Mouse (Mus musculus) liver, embryonic 14.5 days (tissue): ENCODE data around the gene Scgn. TPM values are rescaled to one million over a fixed set of nuclear protein-coding genes. Genes with fewer than 3 reads are reported as not detected.

Source experiments
- ATAC-seq: fragments of 200-750 bp; cut with Nextera tagmentation; 2 replicates; pipeline ENCODE4 v1.8.0; 2017; ENCODE audit warnings: moderate number of reproducible peaks, mild to moderate bottlenecking, moderate library complexity; ENCODE audit not compliant: insufficient read depth
- DNase-seq, 3 experiments: peaks; one replicate each; pipeline ENCODE4 v3.0.0-alpha.2; 2012 to 2013; ENCODE audit warnings: low read depth in 3 of 3, low spot score in 3 of 3
- H3K27ac ChIP-seq: fragments of 300-500 bp; sonication (generic); 2 replicates; pipeline ENCODE4 v1.5.1; 2014; ENCODE audit warnings: moderate library complexity, mild to moderate bottlenecking, control low read depth, inconsistent platforms
- H3K27me3 ChIP-seq: fragments of 300-500 bp; sonication (generic); 2 replicates; pipeline ENCODE4 v1.6.1; 2014; ENCODE audit warnings: mild to moderate bottlenecking, low read length, moderate library complexity; ENCODE audit not compliant: control insufficient read depth, insufficient read depth
- H3K36me3 ChIP-seq: fragments of 300-500 bp; sonication (generic); replicated peaks from 2 replicates; pipeline ENCODE4 v1.6.1; 2014; ENCODE audit warnings: low read depth; ENCODE audit not compliant: control insufficient read depth, insufficient read depth
- H3K4me1 ChIP-seq, 2 experiments: fragments of 200-500 bp in 1 of 2; fragments of 300-500 bp in 1 of 2; sonication (generic) in 1 of 2; replicated peaks; 2 replicates each; pipeline ENCODE4 v1.6.1; 2012 to 2014; ENCODE audit warnings: antibody characterized with exemption in 1 of 2, inconsistent platforms in 1 of 2, low read length in 1 of 2; ENCODE audit not compliant: control insufficient read depth in 2 of 2, insufficient read depth in 2 of 2
- H3K4me2 ChIP-seq: fragments of 300-500 bp; sonication (generic); 2 replicates; pipeline ENCODE4 v1.6.1; 2014; ENCODE audit warnings: low read depth, mild to moderate bottlenecking, control low read depth, moderate library complexity
- H3K4me3 ChIP-seq, 2 experiments: fragments of 200-500 bp in 1 of 2; fragments of 300-500 bp in 1 of 2; sonication (generic) in 1 of 2; 2 replicates each; pipeline ENCODE4 v1.5.1; 2012 to 2014; ENCODE audit warnings: low read depth in 2 of 2, low read length in 2 of 2, mild to moderate bottlenecking in 2 of 2, control low read depth in 1 of 2, inconsistent platforms in 1 of 2, moderate library complexity in 1 of 2; ENCODE audit not compliant: insufficient read depth in 1 of 2
- H3K9ac ChIP-seq: fragments of 300-500 bp; sonication (generic); replicated peaks from 2 replicates; pipeline ENCODE4 v1.6.1; 2014; ENCODE audit warnings: mild to moderate bottlenecking, control low read depth, moderate library complexity
- H3K9me3 ChIP-seq: fragments of 300-500 bp; sonication (generic); 2 replicates; pipeline ENCODE4 v1.6.1; 2016; ENCODE audit warnings: low read length, mixed read lengths; ENCODE audit not compliant: control insufficient read depth
- CTCF ChIP-seq: IDR thresholded peaks from 2 replicates; pipeline ENCODE4 v1.5.1; 2016; ENCODE audit warnings: antibody characterized with exemption, low read depth, control low read depth
- EP300 ChIP-seq: IDR thresholded peaks from 2 replicates; pipeline ENCODE4 v1.6.1; 2016; ENCODE audit warnings: antibody characterized with exemption, low read depth
- WGBS: fragments of 180-500 bp; shearing (Covaris S2); extraction: QIAGEN DNeasy Blood & Tissue Kit; methylation state at CpG from one replicate; pipeline ENCODE4 v1.1.7; 2014; ENCODE audit not compliant: insufficient replicate concordance; 5-methylcytosine and 5-hydroxymethylcytosine counted together
- polyA plus RNA-seq, 2 experiments: library from polyadenylated mRNA; depleted of rRNA in 1 of 2; stranded (reverse) in 1 of 2; unstranded in 1 of 2; fragments of >200 nt; fragmentation: Nextera tagmentation in 1 of 2; extraction: Ambion mirVana in 1 of 2; gene quantifications; 2 replicates each; pipeline versions ENCODE4 v1.2.1 to v1.2.3; 2012 to 2014

The Scgn gene
- polyA plus RNA-seq, 2 experiments: not detected

DNA sequence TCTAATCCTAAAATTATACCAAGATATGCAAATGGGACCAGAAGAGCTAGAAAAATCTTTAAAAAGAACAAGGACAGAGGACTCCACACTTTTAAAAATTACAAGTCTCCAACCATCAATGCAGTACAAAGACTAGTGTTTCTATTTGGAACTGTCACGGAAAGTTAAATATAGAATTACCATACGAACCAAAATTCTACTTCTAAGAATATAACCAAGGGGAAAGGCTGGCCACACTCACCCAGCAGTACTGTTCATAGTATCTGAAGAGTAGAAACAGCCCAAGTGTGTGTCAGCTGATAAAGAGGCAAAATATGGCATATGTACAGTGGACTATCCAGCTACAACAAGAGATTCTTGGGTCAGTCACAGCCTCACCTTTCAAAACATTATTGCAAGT lies 26.1 kb downstream of the Scgn start:
- H3K27me3 ChIP-seq: no peaks in the 10 kb centered on the region
- 49% methylated on average over 2 of the region's 2 CpGs for WGBS

DNA sequence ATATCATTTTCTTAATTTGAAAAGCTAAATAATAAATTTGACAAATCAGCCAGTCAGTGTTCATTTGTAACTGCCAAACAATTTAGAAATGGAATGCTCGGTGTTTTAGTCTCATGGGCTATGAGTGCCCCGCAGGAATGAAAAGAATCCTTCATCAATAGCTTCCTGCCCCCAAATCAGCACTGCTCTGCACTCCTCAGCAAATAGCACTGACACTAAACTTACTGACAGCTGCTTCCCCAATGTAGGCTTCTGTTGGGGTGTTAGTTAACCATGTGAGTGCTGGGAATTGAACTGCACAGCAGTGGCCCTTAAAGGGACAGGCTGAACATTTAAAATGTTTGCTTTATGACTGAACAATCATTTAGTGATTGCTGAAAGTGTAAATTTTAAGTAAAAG lies 31.2 kb downstream of the Scgn start:
- H3K27ac ChIP-seq: no peak overlapping the region
- H3K4me2 ChIP-seq: no peak overlapping the region
- ATAC-seq (no peak), DNase-seq (no peak)
- H3K9me3 ChIP-seq: no peaks in the 10 kb centered on the region
- H3K9ac ChIP-seq: no peak overlapping the region
- H3K4me1 ChIP-seq: no peaks in the 10 kb centered on the region
- no peaks in the 10 kb centered on the region for H3K27me3 ChIP-seq
- 21% methylated on average over 2 of the region's 2 CpGs for WGBS
- TF ChIP-seq CTCF: no peak
- no peak for TF ChIP-seq EP300
- no peak overlapping the region for H3K4me3 ChIP-seq
- H3K36me3 ChIP-seq: no peaks in the 10 kb centered on the region

More for the DNA sequence above, 26.1 kb downstream of the Scgn start:
- Histone ChIP-seq H3K4me3 (no peak overlapping the region), H3K27ac (no peak overlapping the region), H3K36me3 (no peaks in the 10 kb centered on the region), H3K9ac (no peak overlapping the region), H3K4me1 (no peaks in the 10 kb centered on the region), H3K9me3 (no peaks in the 10 kb centered on the region), H3K4me2 (no peak overlapping the region)
- TF ChIP-seq EP300 (no peak), CTCF (no peak)
- DNase-seq (no peak), ATAC-seq (no peak)

DNA sequence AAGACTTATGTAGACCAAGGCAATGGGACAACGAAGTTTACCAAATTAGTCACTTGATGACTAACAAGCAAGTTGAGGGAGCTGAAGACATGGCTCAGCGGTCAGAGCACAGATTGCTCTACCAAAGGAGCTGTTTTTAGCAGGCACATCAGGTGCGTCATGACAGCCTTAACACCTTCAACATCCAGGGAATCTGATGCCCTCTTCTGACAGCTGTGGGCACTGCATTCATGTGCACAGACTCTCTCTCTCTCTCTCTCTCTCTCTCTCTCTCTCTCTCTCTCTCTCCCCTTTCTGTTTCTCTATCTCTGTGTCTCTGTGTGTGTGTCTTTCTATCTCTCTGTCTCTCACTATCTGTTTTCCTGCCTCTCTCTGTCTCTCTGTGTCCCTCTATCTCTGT lies 40.1 kb downstream of the Scgn start:
- DNase-seq (no peak), ATAC-seq (no peak)
- 32% methylated on average over 3 of the region's 3 CpGs for WGBS
- Histone ChIP-seq H3K4me1 (no peaks in the 10 kb centered on the region), H3K36me3 (no peaks in the 10 kb centered on the region), H3K4me2 (no peak overlapping the region), H3K27ac (no peak overlapping the region), H3K27me3 (no peaks in the 10 kb centered on the region), H3K9me3 (no peaks in the 10 kb centered on the region), H3K4me3 (no peak overlapping the region), H3K9ac (no peak overlapping the region)
- TF ChIP-seq EP300: no peak
- peak; percentile 57 for TF ChIP-seq CTCF

DNA sequence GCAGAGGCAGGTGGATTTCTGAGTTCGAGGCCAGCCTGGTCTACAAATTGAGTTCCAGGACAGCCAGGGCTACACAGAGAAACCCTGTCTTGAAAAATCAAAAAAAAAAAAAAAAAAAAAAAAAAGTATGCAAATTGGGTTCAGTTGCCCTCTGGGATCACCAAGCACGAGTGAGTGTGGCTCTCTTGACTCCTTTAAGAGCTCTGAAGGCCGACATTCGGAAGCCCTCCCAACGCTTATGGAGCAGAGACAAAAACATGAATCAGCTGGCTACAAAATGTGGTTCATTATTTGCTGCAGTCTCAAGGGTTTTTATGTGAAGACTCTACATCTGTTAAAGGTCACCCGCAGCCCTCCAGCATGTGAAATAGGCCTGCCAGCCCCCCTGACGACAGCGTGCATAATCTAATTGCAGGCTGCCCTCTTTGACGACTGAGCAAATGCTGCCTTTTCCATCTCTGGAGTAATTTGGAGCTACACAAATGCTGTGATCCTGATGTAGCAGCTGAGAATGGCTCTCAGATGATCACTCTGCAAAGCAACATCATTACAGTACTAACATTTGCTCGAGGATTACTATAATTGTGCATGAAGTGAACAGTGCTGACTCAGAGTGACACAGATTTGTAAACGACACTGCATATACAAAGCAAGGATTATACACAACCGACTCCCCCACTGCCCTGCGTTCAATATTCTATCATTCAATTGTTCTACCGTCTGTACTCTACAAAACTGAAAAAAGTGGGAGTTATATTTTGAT lies 41.3 kb downstream of the Scgn start:
- 55% methylated on average over 14 of the region's 14 CpGs for WGBS
- H3K9me3 ChIP-seq: no peaks in the 10 kb centered on the region
- DNase-seq (no peak), ATAC-seq (no peak)
- H3K36me3 ChIP-seq: no peaks in the 10 kb centered on the region
- no peak overlapping the region for H3K4me3 ChIP-seq
- TF ChIP-seq EP300: no peak
- TF ChIP-seq CTCF: no peak
- no peak overlapping the region for H3K4me2 ChIP-seq
- H3K4me1 ChIP-seq: no peaks in the 10 kb centered on the region
- no peak overlapping the region for H3K27ac ChIP-seq
- H3K9ac ChIP-seq: no peak overlapping the region
- H3K27me3 ChIP-seq: no peaks in the 10 kb centered on the region

DNA sequence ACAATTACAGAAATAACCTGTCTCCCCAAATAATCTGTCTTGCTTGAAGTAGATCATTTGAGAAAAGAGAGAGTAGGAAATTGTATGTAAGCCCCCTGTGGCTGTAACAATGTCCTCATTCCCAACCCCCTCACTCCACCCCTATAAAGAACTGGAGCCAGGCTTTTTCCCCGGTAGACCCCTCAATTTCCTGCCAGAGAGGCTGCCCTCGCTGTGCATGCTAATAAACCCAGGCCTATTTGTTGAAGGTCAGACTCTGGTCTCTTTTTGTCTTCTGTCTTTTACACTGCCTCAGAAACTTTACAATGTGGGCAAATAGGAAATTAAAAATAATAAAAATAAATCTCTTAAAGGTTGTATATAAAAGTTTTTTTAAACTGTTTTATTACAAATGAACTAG lies 44.8 kb downstream of the Scgn start:
- Histone ChIP-seq H3K9ac (no peak overlapping the region), H3K36me3 (no peaks in the 10 kb centered on the region), H3K9me3 (no peaks in the 10 kb centered on the region), H3K27ac (no peak overlapping the region), H3K27me3 (no peaks in the 10 kb centered on the region), H3K4me2 (no peak overlapping the region), H3K4me1 (no peaks in the 10 kb centered on the region), H3K4me3 (no peak overlapping the region)
- no peak for TF ChIP-seq CTCF
- TF ChIP-seq EP300: no peak
- DNase-seq (no peak), ATAC-seq (no peak)
- WGBS: 42% methylated on average over 2 of the region's 2 CpGs
